Mouse (Mus musculus) ovary, postnatal 14 days (tissue): ENCODE data around the gene Btbd35f12.
"Not testable (repeated sequence)": the region's sequence is repeated elsewhere in the genome, so short reads cannot be mapped to it uniquely, and the experiment has no call there.

Experiments used
- DNase-seq: peaks from one replicate; pipeline ENCODE4 v3.0.0; 2022; ENCODE audit warnings: low spot score

Gene Btbd35f12

GRCm38 (mm10) chrX:33313079-33313478 is at the start of gene Btbd35f12:
Btbd35f12 (plus strand) TSS chrX:33313379.
- not testable (repeated sequence) for DNase-seq

GRCm38 (mm10) chrX:33353254-33353653 is 40.1 kb downstream of the Btbd35f12 start:
- DNase-seq = not testable (repeated sequence)
